Mouse (Mus musculus): ENCODE results near the gene Lrp6.

The Lrp6 gene

GRCm38 (mm10) chr6:134567986-134568556 is 1.3 kb upstream of the Lrp6 start:
- DNase-seq, result peak; percentile 25 to 55

- DNase-seq, result no peak
Measured at GRCm38 (mm10) chr6:134566248-134566817, 432 bp downstream of the Lrp6 start.

- DNase-seq, result peak; percentile 40 to 51
Measured at GRCm38 (mm10) chr6:134565606-134566247, 1.0 kb downstream of the Lrp6 start.

- DNase-seq, result no peak
Measured at GRCm38 (mm10) chr6:134564539-134564938, 2.2 kb downstream of the Lrp6 start.

- no peak for DNase-seq
Measured at GRCm38 (mm10) chr6:134559635-134560034, 7.1 kb downstream of the Lrp6 start.

- DNase-seq, result no peak
Measured at GRCm38 (mm10) chr6:134558546-134559129, 8.1 kb downstream of the Lrp6 start.

GRCm38 (mm10) chr6:134557043-134557442 is 9.7 kb downstream of the Lrp6 start:
- DNase-seq, result no peak

- DNase-seq, result no peak
Measured at GRCm38 (mm10) chr6:134556185-134556950, 10.4 kb downstream of the Lrp6 start.

- DNase-seq, result no peak
Measured at GRCm38 (mm10) chr6:134555178-134555577, 11.6 kb downstream of the Lrp6 start.

- DNase-seq, result no peak
Measured at GRCm38 (mm10) chr6:134554230-134554629, 12.5 kb downstream of the Lrp6 start.

GRCm38 (mm10) chr6:134551007-134551406 is 15.8 kb downstream of the Lrp6 start:
- no peak for DNase-seq

GRCm38 (mm10) chr6:134550396-134550795 is 16.4 kb downstream of the Lrp6 start:
- no peak for DNase-seq

- no peak for DNase-seq
Measured at GRCm38 (mm10) chr6:134544843-134545242, 21.9 kb downstream of the Lrp6 start.

GRCm38 (mm10) chr6:134544093-134544492 is 22.7 kb downstream of the Lrp6 start:
- DNase-seq, result no peak

GRCm38 (mm10) chr6:134543607-134544006 is 23.2 kb downstream of the Lrp6 start:
- no peak for DNase-seq

GRCm38 (mm10) chr6:134542374-134542773 is 24.4 kb downstream of the Lrp6 start:
- no peak for DNase-seq

GRCm38 (mm10) chr6:134540161-134540560 is 26.6 kb downstream of the Lrp6 start:
- no peak for DNase-seq

GRCm38 (mm10) chr6:134539459-134539858 is 27.3 kb downstream of the Lrp6 start:
- DNase-seq, result no peak

- no peak for DNase-seq
Measured at GRCm38 (mm10) chr6:134538805-134539204, 28.0 kb downstream of the Lrp6 start.

- DNase-seq, result no peak
Measured at GRCm38 (mm10) chr6:134537461-134538117, 29.2 kb downstream of the Lrp6 start.

- no peak for DNase-seq
Measured at GRCm38 (mm10) chr6:134535169-134535568, 31.6 kb downstream of the Lrp6 start.

GRCm38 (mm10) chr6:134533021-134533420 is 33.7 kb downstream of the Lrp6 start:
- no peak for DNase-seq

GRCm38 (mm10) chr6:134531950-134532349 is 34.8 kb downstream of the Lrp6 start:
- DNase-seq, result no peak
